Mouse (Mus musculus) CH12.LX (cell line): ENCODE measurements around the gene Gm13279. TPM values are rescaled to one million over a fixed set of nuclear protein-coding genes. Genes with fewer than 3 reads are reported as not detected.
"Not testable (repeated sequence)": the region's sequence is repeated elsewhere in the genome, so short reads cannot be mapped to it uniquely, and the experiment has no call there.

ENCODE experiments used
- DNase-seq: peaks from one replicate; pipeline ENCODE4 v3.0.0-alpha.2; 2013; ENCODE audit errors: extremely low read depth
- H3K27ac ChIP-seq: 2 replicates; pipeline ENCODE4 v1.5.1; 2012; ENCODE audit warnings: low read depth, mild to moderate bottlenecking, control low read depth, moderate library complexity; ENCODE audit not compliant: insufficient read depth
- H3K27me3 ChIP-seq: replicated peaks from 2 replicates; pipeline ENCODE3; 2012; ENCODE audit warnings: inconsistent platforms
- H3K36me3 ChIP-seq, 2 experiments: replicated peaks in 1 of 2; 2 replicates each; pipeline versions ENCODE3 to v1.6.1; 2012; ENCODE audit warnings: inconsistent platforms in 1 of 2, low read length in 1 of 2, mild to moderate bottlenecking in 1 of 2, mixed read lengths in 1 of 2, moderate library complexity in 1 of 2; ENCODE audit not compliant: control insufficient read depth in 1 of 2, insufficient read depth in 1 of 2
- H3K4me1 ChIP-seq, 2 experiments: 2 replicates each; pipeline ENCODE4 v1.6.1; 2012; ENCODE audit warnings: inconsistent platforms in 1 of 2, moderate library complexity in 1 of 2; ENCODE audit not compliant: insufficient read depth in 2 of 2, control insufficient read depth in 1 of 2
- H3K4me2 ChIP-seq: 2 replicates; pipeline ENCODE4 v1.6.1; 2012; ENCODE audit warnings: low read depth, mild to moderate bottlenecking, control low read depth; ENCODE audit not compliant: poor library complexity, insufficient read depth, severe bottlenecking
- H3K4me3 ChIP-seq, 3 experiments: fragments of 150-350 bp in 1 of 3; sonication (generic) in 1 of 3; replicated peaks in 1 of 3; 2 replicates each; pipeline versions ENCODE3 to v1.5.1; 2011 to 2012; ENCODE audit warnings: low read depth in 2 of 3, low read length in 2 of 3, mild to moderate bottlenecking in 2 of 3, moderate library complexity in 2 of 3, control low read depth in 1 of 3, improper control_type of control experiment in 1 of 3, inconsistent platforms in 1 of 3, mixed read lengths in 1 of 3; ENCODE audit not compliant: poor library complexity in 1 of 3
- H3K79me2 ChIP-seq: replicated peaks from 2 replicates; pipeline ENCODE4 v1.6.1; 2012; ENCODE audit warnings: mild to moderate bottlenecking, moderate library complexity; ENCODE audit not compliant: control insufficient read depth, poor library complexity, insufficient read depth, severe bottlenecking; ENCODE audit errors: extremely low read depth
- H3K9ac ChIP-seq: 2 replicates; pipeline ENCODE4 v1.6.1; 2012; ENCODE audit warnings: low read depth, mild to moderate bottlenecking, control low read depth, moderate library complexity; ENCODE audit not compliant: insufficient read depth
- H3K9me3 ChIP-seq: replicated peaks from 2 replicates; pipeline ENCODE3; 2012; ENCODE audit warnings: low read length, inconsistent platforms, mixed read lengths
- EP300 ChIP-seq: IDR thresholded peaks from 2 replicates; pipeline ENCODE4 v1.6.1; 2011; ENCODE audit warnings: low read length, improper control_type of control experiment
- dilution Hi-C: fragments of 300-500 bp; cut with MboI; formaldehyde crosslinking; loops from 2 replicates; pipeline ENCODE4 v1.14.3; 2020; ENCODE audit warnings: low sequenced_read_pairs; ENCODE audit not compliant: extremely low pct_unique_long_range_greater_than_20kb, extremely low pct_ligation_motif_present
- in situ Hi-C: fragments of 300-500 bp; cut with MboI; formaldehyde crosslinking; loops from 3 replicates; pipeline ENCODE4 v1.14.3; 2019; ENCODE audit warnings: low sequenced_read_pairs, low pct_ligation_motif_present, low pct_unique_long_range_greater_than_20kb, mixed read lengths
- polyA plus RNA-seq: library from polyadenylated mRNA; unstranded; fragments of >175 nt; gene quantifications from 2 replicates; pipeline ENCODE4 v1.2.1, GENCODE M21; 2012; ENCODE audit warnings: low read depth; ENCODE audit not compliant: insufficient read length
- total RNA-seq, 2 experiments: library from RNA; depleted of rRNA; stranded (reverse); fragments of 300-350 nt in 1 of 2; fragments of >200 nt in 1 of 2; gene quantifications; 2 replicates each; pipeline ENCODE4 v1.2.3; 2012 to 2014

Gene Gm13279
- total and polyA plus RNA-seq, 3 experiments, result not detected

- dilution Hi-C loops, DNase-seq, in situ Hi-C loops, H3K4me1 ChIP-seq, H3K36me3 ChIP-seq, H3K79me2 ChIP-seq, H3K4me3 ChIP-seq, H3K9ac ChIP-seq, H3K9me3 ChIP-seq, H3K27ac ChIP-seq: not testable (repeated sequence)
- peak within 1 kb of the TSS; percentile 32; the same call in 1 of the 2 replicates for H3K4me2 ChIP-seq
- peaks cover 11% of the 10 kb centered on the region for H3K27me3 ChIP-seq
These were observed 5.8 kb downstream of the Gm13279 start, which contains the start of gene Gm13287 for GRCm38 (mm10) chr4:88802954-88803353. Gene Gm13287 (plus strand): TSS chr4:88803254.

DNA sequence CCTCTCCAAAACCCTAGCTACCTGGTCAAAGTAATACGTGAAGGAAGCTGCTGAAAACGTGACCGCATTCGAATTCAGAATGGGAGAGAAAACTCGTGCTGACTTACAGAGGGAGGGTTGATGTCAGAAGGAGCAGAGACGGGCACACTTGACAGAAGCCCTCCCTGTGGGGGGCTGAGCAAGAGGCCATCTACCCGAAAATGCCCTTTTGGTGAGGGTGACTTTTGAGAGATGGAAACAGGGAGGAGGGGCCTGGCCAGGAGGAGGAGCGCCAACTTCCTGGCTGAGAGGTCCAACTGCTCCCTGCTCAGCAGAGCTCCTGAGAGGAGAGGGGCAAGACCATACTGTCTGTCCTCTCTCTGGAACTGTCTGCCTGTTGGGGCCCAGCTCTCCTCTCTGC lies 8.0 kb downstream of the Gm13279 start, which contains the start of gene Gm13288:
Gm13288 (plus strand) TSS at position 301 of the 400 bp plus-strand sequence.
- H3K4me1 ChIP-seq, in situ Hi-C loops, H3K79me2 ChIP-seq: not testable (repeated sequence)

DNA sequence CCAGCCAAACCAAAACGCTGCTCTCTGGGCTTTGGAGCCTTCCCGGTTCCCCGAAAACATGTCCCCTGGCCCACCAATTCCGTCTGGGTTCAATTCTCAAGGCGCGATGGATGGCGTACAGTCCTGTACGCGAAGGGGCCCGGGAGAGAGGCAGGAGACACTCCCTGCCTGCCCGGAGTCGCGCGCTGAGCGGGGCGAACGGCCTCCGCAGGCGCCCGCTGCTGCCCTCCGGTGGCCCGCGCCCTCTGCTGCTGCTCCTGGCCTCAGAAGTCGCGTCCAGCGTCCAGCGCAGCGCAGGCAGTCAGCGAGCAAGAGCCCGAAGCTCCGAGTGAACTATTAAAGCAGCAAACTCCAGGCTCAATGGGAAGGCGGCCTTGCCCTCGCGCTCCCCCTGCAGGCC lies 8.6 kb downstream of the Gm13279 start:
- not testable (repeated sequence) for H3K4me2 ChIP-seq

More for the DNA sequence above, 8.0 kb downstream of the Gm13279 start, which contains the start of gene Gm13288:
- dilution Hi-C loops, H3K27ac ChIP-seq, H3K4me2 ChIP-seq, DNase-seq, H3K9ac ChIP-seq, H3K9me3 ChIP-seq, H3K36me3 ChIP-seq: not testable (repeated sequence)
- H3K27me3 ChIP-seq, result peaks cover 30% of the 10 kb centered on the region
- H3K4me3 ChIP-seq, result peak within 1 kb of the TSS in 1 of 3 experiments; percentile 25

DNA sequence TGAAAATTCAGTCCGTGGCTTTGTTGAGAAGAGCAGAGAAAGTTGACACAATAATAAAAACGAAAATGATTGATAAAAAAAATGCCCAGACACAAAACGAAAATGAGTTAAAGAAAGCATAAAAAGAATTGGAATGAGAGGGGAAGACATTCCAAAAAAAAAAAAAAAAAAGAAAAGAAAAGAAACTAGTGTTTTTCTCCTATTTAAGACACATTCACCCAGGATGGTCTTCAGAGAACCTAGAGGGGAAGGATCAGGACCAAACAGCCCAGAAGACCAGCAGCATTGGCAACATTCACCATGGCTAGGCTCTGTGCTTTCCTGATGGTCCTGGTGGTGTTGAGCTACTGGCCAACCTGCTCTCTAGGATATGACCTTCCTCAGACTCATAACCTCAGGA lies 18.7 kb downstream of the Gm13279 start, which contains the start of gene Ifna7:
Ifna7 (plus strand) TSS at position 301 of the 400 bp plus-strand sequence.
- Histone ChIP-seq H3K9me3 (peaks cover 10% of the 10 kb centered on the region), H3K4me3 (no peak within 1 kb of the TSS), H3K27ac (no peak within 1 kb of the TSS), H3K9ac (no peak within 1 kb of the TSS), H3K79me2 (no peaks in the 10 kb centered on the region), H3K27me3 (peaks cover 46% of the 10 kb centered on the region), H3K4me2 (no peak within 1 kb of the TSS)
- dilution Hi-C loops, result no loop called here
- DNase-seq, result no peak
- no peak for TF ChIP-seq EP300
- TF ChIP-seq, all 38 proteins: peak for 0
- in situ Hi-C loops, result no loop called here
- Histone ChIP-seq H3K4me1 (no peaks in the 10 kb centered on the region), H3K36me3 (no peaks in the 10 kb centered on the region)

More for the DNA sequence above, 8.6 kb downstream of the Gm13279 start:
- DNase-seq, H3K79me2 ChIP-seq, H3K36me3 ChIP-seq, H3K27ac ChIP-seq, H3K9me3 ChIP-seq, in situ Hi-C loops, H3K9ac ChIP-seq, dilution Hi-C loops, H3K4me1 ChIP-seq: not testable (repeated sequence)
- peaks cover 36% of the 10 kb centered on the region for H3K27me3 ChIP-seq
- peak overlapping the region in 1 of 3 experiments; percentile 25 for H3K4me3 ChIP-seq
